Mouse (Mus musculus) forebrain, embryonic 10.5 days (tissue): ENCODE data around the gene R3hdm2. TPM values are rescaled to one million over a fixed set of nuclear protein-coding genes. Genes with fewer than 3 reads are reported as not detected.

Experiments used
- DNase-seq: peaks from one replicate; pipeline ENCODE4 v3.0.0-alpha.2; 2017; ENCODE audit warnings: low spot score; ENCODE audit errors: extremely low spot score
- H3K27ac ChIP-seq: fragments of 300-500 bp; sonication (generic); 2 replicates; pipeline ENCODE4 v1.5.1; 2016; ENCODE audit warnings: mild to moderate bottlenecking
- H3K27me3 ChIP-seq: fragments of 300-500 bp; sonication (generic); 2 replicates; pipeline ENCODE4 v1.6.1; 2016; ENCODE audit warnings: mild to moderate bottlenecking; ENCODE audit not compliant: poor library complexity, severe bottlenecking
- H3K36me3 ChIP-seq: fragments of 300-500 bp; sonication (generic); replicated peaks from 2 replicates; pipeline ENCODE4 v1.6.1; 2016; ENCODE audit warnings: mild to moderate bottlenecking, moderate library complexity
- H3K4me1 ChIP-seq: fragments of 300-500 bp; sonication (generic); 2 replicates; pipeline ENCODE4 v1.6.1; 2016
- H3K4me3 ChIP-seq: fragments of 300-500 bp; sonication (generic); 2 replicates; pipeline ENCODE4 v1.5.1; 2016; ENCODE audit warnings: mild to moderate bottlenecking, moderate library complexity
- H3K9me3 ChIP-seq: fragments of 300-500 bp; sonication (generic); 2 replicates; pipeline ENCODE4 v1.6.1; 2016; ENCODE audit warnings: mild to moderate bottlenecking, moderate library complexity
- WGBS: fragments of 180-500 bp; shearing (Covaris S2); methylation state at CpG from one replicate; pipeline ENCODE4 v1.1.7; 2016; 5-methylcytosine and 5-hydroxymethylcytosine counted together
- polyA plus RNA-seq: library from polyadenylated mRNA; unstranded; fragments of >200 nt; fragmentation: Nextera tagmentation; extraction: Ambion mirVana; gene quantifications from 2 replicates; pipeline ENCODE4 v1.2.1, GENCODE M21; 2016

The R3hdm2 gene
- polyA plus RNA-seq, 1 experiment from 2014 or later, result 27.2 TPM

- DNase-seq, result no peak
- Histone ChIP-seq H3K4me3 (no peak overlapping the region), H3K27ac (no peak overlapping the region), H3K4me1 (peaks cover 3% of the 10 kb centered on the region; the same call in 1 of the 2 replicates), H3K36me3 (peaks cover 87% of the 10 kb centered on the region), H3K9me3 (0 out of 2 replicates have a peak, but pooled peaks cover 4% of the 10 kb centered on the region), H3K27me3 (no peaks in the 10 kb centered on the region)
- WGBS, result 85% methylated on average over 18 of the region's 18 CpGs
Measured at GRCm38 (mm10) chr10:127490160-127491127, 110.3 kb downstream of the R3hdm2 start.

GRCm38 (mm10) chr10:127491128-127491512 is 111.0 kb downstream of the R3hdm2 start:
- 0 out of 2 replicates have a peak, but pooled peaks cover 4% of the 10 kb centered on the region for H3K9me3 ChIP-seq
- H3K4me3 ChIP-seq, result no peak overlapping the region
- peaks cover 3% of the 10 kb centered on the region; the same call in 1 of the 2 replicates for H3K4me1 ChIP-seq
- no peaks in the 10 kb centered on the region for H3K27me3 ChIP-seq
- H3K27ac ChIP-seq, result no peak overlapping the region
- WGBS, result 75% methylated on average over 8 of the region's 8 CpGs
- H3K36me3 ChIP-seq, result peaks cover 90% of the 10 kb centered on the region
- DNase-seq, result no peak

GRCm38 (mm10) chr10:127492118-127492517 is 112.0 kb downstream of the R3hdm2 start:
- H3K36me3 ChIP-seq, result peaks cover 98% of the 10 kb centered on the region
- 88% methylated on average over 3 of the region's 3 CpGs for WGBS
- no peak overlapping the region for H3K27ac ChIP-seq
- H3K4me3 ChIP-seq, result no peak overlapping the region
- H3K9me3 ChIP-seq, result 0 out of 2 replicates have a peak, but pooled peaks cover 4% of the 10 kb centered on the region
- DNase-seq, result no peak
- H3K4me1 ChIP-seq, result peaks cover 3% of the 10 kb centered on the region; the same call in 1 of the 2 replicates
- H3K27me3 ChIP-seq, result no peaks in the 10 kb centered on the region

GRCm38 (mm10) chr10:127496156-127496555 is 116.0 kb downstream of the R3hdm2 start:
- no peak overlapping the region for H3K4me3 ChIP-seq
- 94% methylated on average over 3 of the region's 3 CpGs for WGBS
- no peak for DNase-seq
- H3K27ac ChIP-seq, result no peak overlapping the region
- H3K4me1 ChIP-seq, result peaks cover 3% of the 10 kb centered on the region; the same call in 1 of the 2 replicates
- no peaks in the 10 kb centered on the region for H3K27me3 ChIP-seq
- H3K9me3 ChIP-seq, result 0 out of 2 replicates have a peak, but pooled peaks cover 4% of the 10 kb centered on the region
- H3K36me3 ChIP-seq, result peaks cover 92% of the 10 kb centered on the region

GRCm38 (mm10) chr10:127499516-127499915 is 119.4 kb downstream of the R3hdm2 start:
- Histone ChIP-seq H3K27me3 (no peaks in the 10 kb centered on the region), H3K36me3 (peaks cover 59% of the 10 kb centered on the region), H3K27ac (no peak overlapping the region), H3K9me3 (0 out of 2 replicates have a peak, but pooled peaks cover 4% of the 10 kb centered on the region), H3K4me3 (no peak overlapping the region), H3K4me1 (no peaks in the 10 kb centered on the region)
- no peak for DNase-seq
- 89% methylated on average over 5 of the region's 5 CpGs for WGBS

GRCm38 (mm10) chr10:127500042-127500441 is 119.9 kb downstream of the R3hdm2 start:
- WGBS, result 92% methylated on average over 4 of the region's 4 CpGs

GRCm38 (mm10) chr10:127500894-127501893 is 121.1 kb downstream of the R3hdm2 start, which contains the start of gene Stac3:
TSS of gene Stac3 (plus strand) at chr10:127501686.
- DNase-seq, result no peak
- Histone ChIP-seq H3K4me3 (no peak within 1 kb of the TSS), H3K27me3 (peaks cover 10% of the 10 kb centered on the region), H3K36me3 (peaks cover 42% of the 10 kb centered on the region), H3K4me1 (no peaks in the 10 kb centered on the region), H3K27ac (no peak within 1 kb of the TSS), H3K9me3 (no peaks in the 10 kb centered on the region)
- WGBS, result 74% methylated on average over 13 of the region's 13 CpGs

More at GRCm38 (mm10) chr10:127500042-127500441, 119.9 kb downstream of the R3hdm2 start:
- DNase-seq, result no peak
- Histone ChIP-seq H3K27ac (no peak overlapping the region), H3K4me3 (no peak overlapping the region), H3K4me1 (no peaks in the 10 kb centered on the region), H3K27me3 (no peaks in the 10 kb centered on the region), H3K9me3 (0 out of 2 replicates have a peak, but pooled peaks cover 2% of the 10 kb centered on the region), H3K36me3 (peaks cover 54% of the 10 kb centered on the region)

- Histone ChIP-seq H3K36me3 (no peaks in the 10 kb centered on the region), H3K4me1 (peaks cover 58% of the 10 kb centered on the region), H3K27ac (no peak overlapping the region), H3K4me3 (peak overlapping the region; percentile 56), H3K27me3 (peaks cover 81% of the 10 kb centered on the region), H3K9me3 (no peaks in the 10 kb centered on the region)
- DNase-seq, result peak; percentile 82
- under 1% methylated on average over 15 of the region's 15 CpGs for WGBS
Measured at GRCm38 (mm10) chr10:127508239-127508638, 128.1 kb downstream of the R3hdm2 start.

- H3K4me3 ChIP-seq, result peak overlapping the region; percentile 56
- H3K4me1 ChIP-seq, result peaks cover 68% of the 10 kb centered on the region
- under 1% methylated on average over 35 of the region's 35 CpGs for WGBS
- peaks cover 91% of the 10 kb centered on the region for H3K27me3 ChIP-seq
- no peaks in the 10 kb centered on the region for H3K36me3 ChIP-seq
- peak overlapping the region; percentile 83 for H3K27ac ChIP-seq
- DNase-seq, result peak; percentile 95
- no peaks in the 10 kb centered on the region for H3K9me3 ChIP-seq
Measured at GRCm38 (mm10) chr10:127509051-127509836, 129.1 kb downstream of the R3hdm2 start.

- peaks cover 76% of the 10 kb centered on the region for H3K4me1 ChIP-seq
- WGBS, result 2% methylated on average over 17 of the region's 17 CpGs
- H3K36me3 ChIP-seq, result no peaks in the 10 kb centered on the region
- DNase-seq, result peak; percentile 36
- peaks cover 99% of the 10 kb centered on the region for H3K27me3 ChIP-seq
- H3K4me3 ChIP-seq, result peak overlapping the region; percentile 56
- peak overlapping the region; percentile 83 for H3K27ac ChIP-seq
- no peaks in the 10 kb centered on the region for H3K9me3 ChIP-seq
Measured at GRCm38 (mm10) chr10:127509837-127510701, 129.9 kb downstream of the R3hdm2 start.
